Mouse (Mus musculus) bone marrow macrophage, adult 2 months (primary cell): ENCODE data around the gene Fermt2.

Source experiments
- CTCF ChIP-seq: IDR thresholded peaks from 2 replicates; pipeline ENCODE4 v1.5.1; 2012; ENCODE audit warnings: low read depth, mild to moderate bottlenecking, low read length, moderate library complexity
- POLR2A ChIP-seq: IDR thresholded peaks from 2 replicates; pipeline ENCODE4 v1.6.1; 2012; ENCODE audit warnings: mild to moderate bottlenecking, low read depth, low read length, borderline replicate concordance

DNA sequence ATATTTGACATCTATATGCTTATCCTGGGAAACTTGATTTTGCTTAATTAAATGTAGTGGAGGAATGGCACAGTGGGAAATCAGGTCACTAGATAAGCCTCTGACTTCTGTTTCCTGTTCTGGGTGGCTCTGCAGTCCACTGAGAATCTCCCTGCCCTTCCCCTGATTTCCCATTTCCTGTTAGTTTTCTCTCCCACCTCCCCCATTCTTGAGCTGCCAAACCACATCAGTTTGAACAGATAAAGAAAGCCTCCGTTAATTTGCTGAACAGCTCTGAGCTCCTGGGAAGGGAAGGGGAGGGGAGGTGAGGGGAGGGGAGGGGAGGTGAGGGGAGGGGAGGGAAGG is 73.4 kb downstream of the Fermt2 start:
- no peak for TF ChIP-seq POLR2A
- no peak for TF ChIP-seq CTCF
